ENCODE assay signal across 11 mouse cellular contexts in the genomic region with DNA sequence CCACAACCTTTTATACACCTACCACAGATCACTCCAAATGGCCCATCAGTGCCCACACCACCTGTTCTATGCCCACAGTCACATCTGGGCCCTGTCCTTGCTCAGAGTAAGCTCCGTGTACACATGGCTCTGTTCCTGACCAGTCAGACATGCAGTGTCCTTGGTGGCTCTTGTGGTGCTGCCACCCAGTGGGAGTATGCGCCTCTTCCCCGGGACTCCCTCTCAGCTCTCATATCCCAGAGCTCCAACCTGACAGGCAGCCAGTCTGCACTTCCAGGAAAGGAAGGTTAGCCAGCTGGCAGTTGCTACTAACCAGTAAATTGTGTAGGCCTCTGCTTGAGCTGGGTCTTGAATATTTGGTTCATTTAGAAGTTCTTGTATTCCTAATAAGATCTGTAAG. TPM values are rescaled to one million over a fixed set of nuclear protein-coding genes. Genes with fewer than 3 reads are reported as not detected.
DNase-seq lines count a peak whose midpoint lies in the region; ATAC-seq lines count a peak whose summit lies in the region.
"Had no signal": no experiment of that assay in that cellular context is flagged by ENCODE, and none has a peak within 500 bp of the region (broad histone marks: within the 10 kb centered on the region; RNA-seq: fewer than 3 reads in every experiment).

No protein-coding gene starts in this region.

- H3K9ac ChIP-seq in forebrain, embryonic 11.5 days (ENCODE audit: low read length): no peak overlapping the region
- H3K9ac ChIP-seq: lung, embryonic 15.5 days had no signal

- H3K4me2 ChIP-seq in forebrain, embryonic 11.5 days (ENCODE audit: low read depth, low read length, severe bottlenecking): no peak overlapping the region
- H3K4me2 ChIP-seq: lung, embryonic 15.5 days had no signal

- H3K4me3 ChIP-seq in forebrain, embryonic 11.5 days (ENCODE audit: low read depth, low read length): no peak overlapping the region
- H3K4me3 ChIP-seq: lung, embryonic 15.5 days had no signal

- H3K4me1 ChIP-seq in forebrain, embryonic 11.5 days (replicated peaks; ENCODE audit: control insufficient read depth, insufficient read depth, low read length): no peaks in the 10 kb centered on the region
- H3K4me1 ChIP-seq: lung, embryonic 15.5 days had no signal

- H3K36me3 ChIP-seq in forebrain, embryonic 11.5 days (ENCODE audit: control insufficient read depth, insufficient read depth, low read length): peaks cover 51% of the 10 kb centered on the region

- peak; percentile 71 for DNase-seq in gastrocnemius, adult 18-20 months (ENCODE audit: low spot score)
- no peak for DNase-seq in gastrocnemius, postnatal 36 days
- peak; percentile 37 for DNase-seq in ovary, adult 18-20 months (ENCODE audit: low spot score)
- no peak for DNase-seq in ovary, postnatal 14 days (ENCODE audit: low spot score)
- peak; percentile 59 for DNase-seq in gastrocnemius, postnatal 14 days
- peak; percentile 29 for DNase-seq in retina, embryonic 14.5 days (ENCODE audit: low spot score)
- DNase-seq in spleen, postnatal 4 days (ENCODE audit: low spot score in 2 of 2): no peak
- no peak for DNase-seq in forebrain, embryonic 11.5 days (ENCODE audit: low spot score)

- 84% methylated on average over 3 of the region's 3 CpGs for WGBS in forebrain, embryonic 11.5 days

- no peak overlapping the region for H3K27ac ChIP-seq in forebrain, embryonic 11.5 days (ENCODE audit: low read depth, low read length)
- H3K27ac ChIP-seq: lung, embryonic 15.5 days had no signal

- H3K27me3 ChIP-seq in forebrain, embryonic 11.5 days (ENCODE audit: control insufficient read depth, insufficient read depth, low read length): no peaks in the 10 kb centered on the region
- H3K27me3 ChIP-seq: lung, embryonic 15.5 days had no signal

- no peaks in the 10 kb centered on the region for H3K9me3 ChIP-seq in forebrain, embryonic 11.5 days (ENCODE audit: control insufficient read depth, low read length)
- H3K9me3 ChIP-seq: G1E; lung, embryonic 15.5 days had no signal

- intact Hi-C loops in gastrocnemius, postnatal 36 days (cut with DNase I): no loop called here
- intact Hi-C loops in gastrocnemius, postnatal 14 days (cut with DNase I; ENCODE audit: low total_unique reads): loop anchor here (10.0 kb wide), 1 partner anchor 80 kb away; the partner anchor contains the start of genes BC003965 and Unkl

- ATAC-seq in forebrain, embryonic 11.5 days (replicated peaks; ENCODE audit: low FRiP score): no peak
- ATAC-seq: hindbrain, embryonic 16.5 days had no signal

RNA-seq across cellular contexts. Expression of gene Baiap3, which starts 8.3 kb away (rescaled TPM):
- under 1 TPM; 0.14 to 0.21 TPM for total RNA-seq in gastrocnemius, adult 18-20 months (2021)
- total RNA-seq in gastrocnemius, postnatal 36 days (2021): not detected
- total RNA-seq in gastrocnemius, postnatal 14 days (2021): under 1 TPM in 1 of 2 experiments, not detected in 1; 0.41 TPM
- 1.2 and 1.7 TPM in 2 replicates for polyA plus RNA-seq in forebrain, embryonic 11.5 days (2014; fragmentation: Nextera tagmentation; extraction: Ambion mirVana)
- polyA plus RNA-seq: G1E had no signal

RNA-seq across cellular contexts. Expression of gene Ube2i, which starts 10.0 kb away (rescaled TPM):
- 10 to 100 TPM; 57.0 to 61.5 TPM for total RNA-seq in gastrocnemius, adult 18-20 months (2021)
- 10 to 100 TPM; 55.0 to 60.6 TPM for total RNA-seq in gastrocnemius, postnatal 36 days (2021)
- total RNA-seq in gastrocnemius, postnatal 14 days (2021): 10 to 100 TPM; 74.9 to 82.6 TPM
- 837 and 868 TPM in 2 replicates for polyA plus RNA-seq in forebrain, embryonic 11.5 days (2014; fragmentation: Nextera tagmentation; extraction: Ambion mirVana)

RNA-seq across cellular contexts. Expression of gene Tsr3, which starts 24.5 kb away (rescaled TPM):
- 10 to 100 TPM; 16.7 to 18.3 TPM for total RNA-seq in gastrocnemius, adult 18-20 months (2021)
- total RNA-seq in gastrocnemius, postnatal 36 days (2021): 10 to 100 TPM; 15.8 to 18.4 TPM
- 10 to 100 TPM; 19.7 to 21.0 TPM for total RNA-seq in gastrocnemius, postnatal 14 days (2021)
- polyA plus RNA-seq in forebrain, embryonic 11.5 days (2014; fragmentation: Nextera tagmentation; extraction: Ambion mirVana): 63.4 and 66.7 TPM in 2 replicates

RNA-seq across cellular contexts. Expression of gene Gnptg, which starts 24.5 kb away (rescaled TPM):
- total RNA-seq in gastrocnemius, adult 18-20 months (2021): 10 to 100 TPM; 14.1 to 15.6 TPM
- 10 to 100 TPM; 13.8 to 14.1 TPM for total RNA-seq in gastrocnemius, postnatal 36 days (2021)
- 10 to 100 TPM; 12.3 to 14.8 TPM for total RNA-seq in gastrocnemius, postnatal 14 days (2021)
- polyA plus RNA-seq in forebrain, embryonic 11.5 days (2014; fragmentation: Nextera tagmentation; extraction: Ambion mirVana): 51.3 and 56.3 TPM in 2 replicates

RNA-seq across cellular contexts. Expression of gene Prss34, which starts 33.7 kb away (rescaled TPM):
- total RNA-seq in gastrocnemius, adult 18-20 months (2021): under 1 TPM; 0.55 to 0.66 TPM
- total RNA-seq in gastrocnemius, postnatal 36 days (2021): under 1 TPM; 0.20 to 0.36 TPM
- 1 to 10 TPM; 1.8 to 2.7 TPM for total RNA-seq in gastrocnemius, postnatal 14 days (2021)
- polyA plus RNA-seq in forebrain, embryonic 11.5 days (2014; fragmentation: Nextera tagmentation; extraction: Ambion mirVana): not detected in 2 replicates
- total RNA-seq: G1E had no signal
- polyA plus RNA-seq: G1E; hindbrain, embryonic 16.5 days had no signal

Comparison
In these comparisons a context has a peak if more than half of its experiments do, and no peak if none do; other contexts are left out.
1. DNase-seq: peak in gastrocnemius, adult 18-20 months (single experiment), ovary, adult 18-20 months (single experiment), gastrocnemius, postnatal 14 days (single experiment) and retina, embryonic 14.5 days (single experiment); none in gastrocnemius, postnatal 36 days (0 of 2), ovary, postnatal 14 days (single experiment), spleen, postnatal 4 days (0 of 2) and forebrain, embryonic 11.5 days (single experiment).